Mouse (Mus musculus): ENCODE results near the gene Troap. TPM values are rescaled to one million over a fixed set of nuclear protein-coding genes. Genes with fewer than 3 reads are reported as not detected.

Troap gene
- 13.3 and 15.2 TPM in 2 replicates for polyA plus RNA-seq (2015; fragmentation: Nextera tagmentation; extraction: Ambion mirVana)

DNA sequence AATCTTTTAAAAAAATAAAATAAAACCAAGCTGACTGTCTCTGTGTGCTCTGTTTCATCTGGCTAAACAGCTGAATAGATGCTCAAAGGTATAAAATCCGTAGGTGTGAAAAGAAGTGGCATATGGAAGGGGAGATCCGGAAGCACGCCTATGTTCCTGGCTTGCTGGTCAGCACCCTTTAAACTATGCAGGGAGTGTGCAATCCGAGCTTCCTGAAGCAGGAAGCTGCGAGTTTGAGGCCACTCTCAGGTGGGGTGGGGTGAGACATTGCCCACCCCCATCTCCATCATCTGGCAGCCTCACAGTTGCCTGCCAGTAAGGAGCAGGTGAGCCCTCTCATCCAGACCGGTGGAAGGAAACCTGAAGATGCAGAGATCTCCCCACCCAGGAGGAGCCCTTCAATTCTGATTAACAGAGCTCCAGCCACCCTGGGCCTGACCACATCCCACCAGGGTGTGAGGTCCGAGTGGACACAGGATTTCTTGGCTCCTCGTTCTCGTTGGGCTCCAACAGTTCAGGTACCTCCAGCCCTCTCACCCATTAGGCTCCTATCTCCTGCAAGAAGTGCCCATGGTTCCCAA, at the start of gene Troap:
Troap (plus strand) TSS at position 557 of the 581 bp plus-strand sequence.
- peak within 1 kb of the TSS; percentile 98 for H3K4me2 ChIP-seq (ENCODE audit: low read depth, low read length)
- H3K9ac ChIP-seq (ENCODE audit: low read depth, low read length): peak within 1 kb of the TSS; percentile 89
- peaks cover 8% of the 10 kb centered on the region; the same call in 1 of the 2 replicates for H3K36me3 ChIP-seq (ENCODE audit: control insufficient read depth, insufficient read depth)
- H3K27me3 ChIP-seq (ENCODE audit: control insufficient read depth, insufficient read depth, low read depth, low read length): peaks cover 3% of the 10 kb centered on the region; the same call in 1 of the 2 replicates
- peak within 1 kb of the TSS; percentile 97 for H3K27ac ChIP-seq (ENCODE audit: low read length)
- ATAC-seq (ENCODE audit: low read depth): no peak; the same call in 1 of the 2 replicates
- no peaks in the 10 kb centered on the region for H3K9me3 ChIP-seq (replicated peaks; ENCODE audit: control insufficient read depth, low read length)
- peak within 1 kb of the TSS; percentile 87 for H3K4me3 ChIP-seq (ENCODE audit: low read depth, low read length)
- 17% methylated on average over 9 of the region's 9 CpGs for WGBS (ENCODE audit: insufficient replicate concordance)
- peaks cover 13% of the 10 kb centered on the region for H3K4me1 ChIP-seq (ENCODE audit: control insufficient read depth, low read depth, low read length)

DNA sequence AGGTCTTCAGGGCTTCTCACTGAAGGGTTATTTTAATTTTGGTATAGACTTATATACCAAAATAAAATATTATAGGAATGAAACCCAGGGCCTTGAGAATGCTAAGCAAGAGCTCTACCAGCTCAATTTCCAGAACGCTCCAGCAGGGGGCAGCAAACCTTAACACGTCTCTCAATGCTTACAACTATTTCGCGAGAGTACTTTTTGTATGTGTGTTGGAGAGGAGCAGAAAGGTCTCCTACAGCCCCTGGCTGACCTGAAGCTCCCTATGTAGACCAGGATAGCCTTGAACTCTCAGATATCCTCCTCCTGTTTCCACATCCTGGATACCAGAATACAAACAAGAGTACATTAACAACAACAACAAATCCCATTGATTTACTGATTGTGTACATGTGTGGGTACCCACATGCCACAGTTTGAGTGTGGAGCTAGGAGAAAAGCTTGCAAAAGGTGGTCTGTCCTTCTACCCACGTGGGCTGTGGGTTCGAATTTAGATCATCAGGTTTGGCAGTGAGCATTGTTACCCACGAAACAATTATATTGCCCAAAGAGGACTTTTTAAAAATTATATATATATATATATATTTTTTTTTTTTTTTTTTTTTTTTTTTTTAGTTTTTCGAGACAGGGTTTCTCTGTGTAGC, 49.6 kb upstream of the Troap start:
- no peak overlapping the region for H3K27ac ChIP-seq (ENCODE audit: low read length)
- H3K36me3 ChIP-seq (ENCODE audit: control insufficient read depth, insufficient read depth): no peaks in the 10 kb centered on the region
- H3K4me1 ChIP-seq (ENCODE audit: control insufficient read depth, low read depth, low read length): peaks cover 12% of the 10 kb centered on the region
- no peaks in the 10 kb centered on the region for H3K27me3 ChIP-seq (ENCODE audit: control insufficient read depth, insufficient read depth, low read depth, low read length)
- H3K4me2 ChIP-seq (ENCODE audit: low read depth, low read length): no peak overlapping the region
- 16% methylated on average over 7 of the region's 8 CpGs for WGBS (ENCODE audit: insufficient replicate concordance)
- H3K9me3 ChIP-seq (replicated peaks; ENCODE audit: control insufficient read depth, low read length): no peaks in the 10 kb centered on the region; the same call in 1 of the 2 replicates
- H3K4me3 ChIP-seq (ENCODE audit: low read depth, low read length): no peak overlapping the region
- no peak for ATAC-seq (ENCODE audit: low read depth)
- H3K9ac ChIP-seq (ENCODE audit: low read depth, low read length): no peak overlapping the region

DNA sequence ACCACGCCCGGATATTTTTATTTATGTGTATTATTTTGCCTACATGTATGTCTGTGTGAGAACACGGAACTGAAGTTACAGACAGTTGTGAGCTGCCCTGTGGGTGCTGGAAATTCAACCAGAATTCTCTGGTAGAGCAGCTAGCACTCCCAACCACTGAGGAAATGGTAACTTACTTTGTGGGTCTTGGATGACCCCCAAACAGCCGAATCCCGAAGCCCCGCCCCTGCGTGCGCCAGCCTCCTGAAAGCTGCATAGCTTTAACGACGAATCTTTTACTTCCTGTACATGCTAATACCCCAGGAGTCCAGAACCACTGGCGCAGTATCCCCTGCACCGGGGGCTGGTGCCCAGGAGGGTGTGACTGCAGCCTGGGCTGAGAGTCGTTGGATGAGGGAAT, 49.0 kb upstream of the Troap start:
- H3K4me3 ChIP-seq (ENCODE audit: low read depth, low read length): no peak overlapping the region
- WGBS (ENCODE audit: insufficient replicate concordance): 52% methylated on average over 13 of the region's 13 CpGs

DNA sequence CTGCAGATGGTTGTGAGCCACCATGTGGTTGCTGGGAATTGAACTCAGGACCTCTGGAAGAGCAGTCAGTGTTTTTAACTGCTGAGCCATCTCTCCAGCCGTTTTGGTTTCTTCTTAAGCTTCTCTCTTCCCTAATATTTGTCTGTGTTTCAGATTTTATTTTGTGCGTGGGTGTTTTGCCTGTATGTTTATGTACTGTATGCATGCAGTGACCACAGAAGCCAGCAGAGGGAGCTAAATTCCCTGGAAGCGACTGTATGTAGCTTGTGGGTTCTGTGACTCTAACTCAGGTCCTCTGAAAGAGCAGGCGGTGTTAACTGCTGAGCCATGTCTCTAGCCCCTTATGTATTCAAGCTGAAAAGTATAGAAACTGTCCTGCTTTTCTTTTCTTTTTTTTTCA, 48.1 kb upstream of the Troap start:
- Histone ChIP-seq H3K27me3 (ENCODE audit: control insufficient read depth, insufficient read depth, low read depth, low read length) (no peaks in the 10 kb centered on the region), H3K27ac (ENCODE audit: low read length) (no peak overlapping the region), H3K4me3 (ENCODE audit: low read depth, low read length) (no peak overlapping the region), H3K4me2 (ENCODE audit: low read depth, low read length) (no peak overlapping the region), H3K4me1 (ENCODE audit: control insufficient read depth, low read depth, low read length) (peaks cover 12% of the 10 kb centered on the region), H3K9me3 (replicated peaks; ENCODE audit: control insufficient read depth, low read length) (no peaks in the 10 kb centered on the region; the same call in 1 of the 2 replicates), H3K9ac (ENCODE audit: low read depth, low read length) (no peak overlapping the region), H3K36me3 (ENCODE audit: control insufficient read depth, insufficient read depth) (no peaks in the 10 kb centered on the region)
- 39% methylated on average over 4 of the region's 4 CpGs for WGBS (ENCODE audit: insufficient replicate concordance)
- no peak for ATAC-seq (ENCODE audit: low read depth)

More for the DNA sequence above, 49.0 kb upstream of the Troap start:
- no peaks in the 10 kb centered on the region for H3K27me3 ChIP-seq (ENCODE audit: control insufficient read depth, insufficient read depth, low read depth, low read length)
- no peak overlapping the region for H3K27ac ChIP-seq (ENCODE audit: low read length)
- H3K4me1 ChIP-seq (ENCODE audit: control insufficient read depth, low read depth, low read length): peaks cover 12% of the 10 kb centered on the region
- H3K36me3 ChIP-seq (ENCODE audit: control insufficient read depth, insufficient read depth): no peaks in the 10 kb centered on the region
- H3K9me3 ChIP-seq (replicated peaks; ENCODE audit: control insufficient read depth, low read length): no peaks in the 10 kb centered on the region; the same call in 1 of the 2 replicates
- no peak for ATAC-seq (ENCODE audit: low read depth)
- H3K4me2 ChIP-seq (ENCODE audit: low read depth, low read length): no peak overlapping the region
- H3K9ac ChIP-seq (ENCODE audit: low read depth, low read length): no peak overlapping the region

DNA sequence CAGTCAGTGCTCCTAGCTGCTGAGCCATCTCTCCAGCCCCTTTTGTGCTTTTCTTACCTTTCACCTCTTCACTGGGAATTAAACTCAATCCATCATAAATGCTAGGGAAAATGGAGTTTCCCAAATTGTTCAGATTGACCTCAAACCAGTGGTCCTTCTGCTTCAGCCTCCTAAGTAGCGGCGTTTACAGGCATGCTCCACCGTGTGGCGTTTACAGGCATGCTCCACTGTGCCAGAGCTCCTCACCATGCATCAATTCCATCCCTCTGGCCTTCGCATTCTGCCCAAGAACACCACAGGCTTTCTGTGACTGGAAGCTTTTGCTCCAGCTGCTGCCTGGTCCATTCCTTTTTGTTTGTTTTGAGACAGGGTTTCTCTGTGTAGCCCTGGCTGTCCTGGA, 47.3 kb upstream of the Troap start:
- Histone ChIP-seq H3K27me3 (ENCODE audit: control insufficient read depth, insufficient read depth, low read depth, low read length) (no peaks in the 10 kb centered on the region), H3K36me3 (ENCODE audit: control insufficient read depth, insufficient read depth) (no peaks in the 10 kb centered on the region; the same call in 1 of the 2 replicates), H3K27ac (ENCODE audit: low read length) (no peak overlapping the region), H3K4me1 (ENCODE audit: control insufficient read depth, low read depth, low read length) (peaks cover 15% of the 10 kb centered on the region), H3K9me3 (replicated peaks; ENCODE audit: control insufficient read depth, low read length) (no peaks in the 10 kb centered on the region), H3K9ac (ENCODE audit: low read depth, low read length) (no peak overlapping the region), H3K4me2 (ENCODE audit: low read depth, low read length) (no peak overlapping the region), H3K4me3 (ENCODE audit: low read depth, low read length) (no peak overlapping the region)
- ATAC-seq (ENCODE audit: low read depth): no peak
- 67% methylated on average over 5 of the region's 5 CpGs for WGBS (ENCODE audit: insufficient replicate concordance)

DNA sequence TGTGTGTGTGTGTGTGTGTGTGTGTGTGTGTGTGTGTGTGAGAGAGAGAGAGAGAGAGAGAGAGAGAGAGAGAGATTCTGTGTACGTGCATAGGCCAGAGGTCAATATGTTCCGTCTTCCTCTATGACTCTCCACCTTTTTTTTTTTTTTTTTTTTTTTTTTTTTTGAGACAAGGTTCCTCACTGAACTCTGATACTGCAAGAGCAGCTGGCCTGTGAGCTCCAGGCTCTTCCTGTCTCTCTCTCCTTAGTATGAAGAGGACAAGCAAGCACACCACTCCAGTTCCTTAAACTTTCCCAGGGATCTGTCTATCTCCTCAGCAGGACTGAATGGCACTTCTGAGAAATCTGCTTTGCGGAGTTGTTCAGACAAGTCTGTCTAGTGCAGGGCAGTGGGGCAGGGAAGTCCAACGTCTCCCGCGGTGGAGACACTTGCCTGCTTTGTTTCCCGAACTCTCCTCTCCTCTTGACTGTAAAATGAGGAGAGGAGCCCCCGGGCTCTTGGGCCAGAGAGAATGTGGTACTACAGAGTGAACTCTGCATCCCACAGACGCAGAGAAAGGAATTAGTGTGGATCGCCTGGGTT, 45.4 kb upstream of the Troap start:
- H3K9me3 ChIP-seq (replicated peaks; ENCODE audit: control insufficient read depth, low read length): no peaks in the 10 kb centered on the region
- no peak for ATAC-seq (ENCODE audit: low read depth)
- H3K4me3 ChIP-seq (ENCODE audit: low read depth, low read length): peak overlapping the region; percentile 76
- H3K27me3 ChIP-seq (ENCODE audit: control insufficient read depth, insufficient read depth, low read depth, low read length): no peaks in the 10 kb centered on the region
- H3K4me2 ChIP-seq (ENCODE audit: low read depth, low read length): peak overlapping the region; percentile 79
- WGBS (ENCODE audit: insufficient replicate concordance): under 1% methylated on average over 10 of the region's 10 CpGs
- peaks cover 10% of the 10 kb centered on the region for H3K36me3 ChIP-seq (ENCODE audit: control insufficient read depth, insufficient read depth)
- H3K27ac ChIP-seq (ENCODE audit: low read length): peak overlapping the region; percentile 96
- H3K9ac ChIP-seq (ENCODE audit: low read depth, low read length): peak overlapping the region; percentile 90
- H3K4me1 ChIP-seq (ENCODE audit: control insufficient read depth, low read depth, low read length): peaks cover 33% of the 10 kb centered on the region

DNA sequence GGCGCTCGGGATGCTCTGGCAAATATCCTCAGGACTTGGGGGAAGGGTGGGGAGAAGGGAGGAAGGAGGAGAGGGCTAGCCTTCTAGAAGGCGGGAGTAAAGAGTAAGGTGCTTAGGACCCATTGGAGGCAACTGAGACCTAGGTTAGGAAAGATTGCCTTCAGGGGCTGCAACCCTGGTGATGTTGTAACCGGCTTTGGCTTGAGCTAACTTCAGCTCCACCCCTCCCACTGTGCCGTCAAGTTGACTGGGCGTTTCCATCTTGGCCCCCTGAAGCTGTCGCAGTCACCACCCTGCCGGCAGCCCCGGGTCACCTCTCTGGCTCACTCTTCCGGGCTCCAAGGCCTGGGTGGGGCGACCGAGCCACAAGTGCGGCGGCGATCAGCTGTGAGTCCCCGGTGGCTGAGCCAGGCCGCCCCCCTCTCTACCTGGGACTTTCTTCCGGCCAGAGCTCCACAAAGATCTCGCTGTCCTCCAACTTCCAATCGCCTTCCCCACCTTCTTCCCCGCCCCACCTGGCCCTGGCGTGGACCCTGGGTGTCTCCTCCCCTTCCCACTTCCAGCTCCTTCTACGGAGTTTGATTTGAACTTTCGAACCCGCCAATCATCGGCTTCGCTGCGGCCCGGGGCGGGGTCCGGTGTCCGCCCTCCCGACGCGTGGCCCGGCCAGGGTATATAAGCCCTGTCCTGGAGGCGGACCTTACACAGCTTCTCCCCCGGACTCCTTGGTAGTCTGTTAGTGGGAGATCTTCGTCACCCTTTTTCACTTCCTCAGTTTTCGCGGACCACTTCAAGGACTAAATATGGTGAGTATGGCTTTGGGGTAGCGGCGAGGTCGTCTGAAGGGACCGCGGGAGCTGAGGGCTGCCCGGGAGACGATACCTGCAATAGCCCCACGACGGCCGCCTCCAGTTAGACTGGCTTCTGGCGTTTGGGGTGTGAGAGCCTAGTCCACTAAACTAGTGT, 44.5 kb upstream of the Troap start, which contains the start of gene Tuba1c:
Tuba1c (plus strand) TSS at position 273 of the 966 bp plus-strand sequence.
- Histone ChIP-seq H3K4me1 (ENCODE audit: control insufficient read depth, low read depth, low read length) (peaks cover 34% of the 10 kb centered on the region), H3K9ac (ENCODE audit: low read depth, low read length) (peak within 1 kb of the TSS; percentile 90), H3K36me3 (ENCODE audit: control insufficient read depth, insufficient read depth) (peaks cover 16% of the 10 kb centered on the region), H3K9me3 (replicated peaks; ENCODE audit: control insufficient read depth, low read length) (no peaks in the 10 kb centered on the region), H3K27ac (ENCODE audit: low read length) (peak within 1 kb of the TSS; percentile 96), H3K4me3 (ENCODE audit: low read depth, low read length) (peak within 1 kb of the TSS; percentile 76), H3K4me2 (ENCODE audit: low read depth, low read length) (peak within 1 kb of the TSS; percentile 79), H3K27me3 (ENCODE audit: control insufficient read depth, insufficient read depth, low read depth, low read length) (no peaks in the 10 kb centered on the region)
- under 1% methylated on average over 51 of the region's 52 CpGs for WGBS (ENCODE audit: insufficient replicate concordance)
- peak; percentile 90 for ATAC-seq (ENCODE audit: low read depth)

DNA sequence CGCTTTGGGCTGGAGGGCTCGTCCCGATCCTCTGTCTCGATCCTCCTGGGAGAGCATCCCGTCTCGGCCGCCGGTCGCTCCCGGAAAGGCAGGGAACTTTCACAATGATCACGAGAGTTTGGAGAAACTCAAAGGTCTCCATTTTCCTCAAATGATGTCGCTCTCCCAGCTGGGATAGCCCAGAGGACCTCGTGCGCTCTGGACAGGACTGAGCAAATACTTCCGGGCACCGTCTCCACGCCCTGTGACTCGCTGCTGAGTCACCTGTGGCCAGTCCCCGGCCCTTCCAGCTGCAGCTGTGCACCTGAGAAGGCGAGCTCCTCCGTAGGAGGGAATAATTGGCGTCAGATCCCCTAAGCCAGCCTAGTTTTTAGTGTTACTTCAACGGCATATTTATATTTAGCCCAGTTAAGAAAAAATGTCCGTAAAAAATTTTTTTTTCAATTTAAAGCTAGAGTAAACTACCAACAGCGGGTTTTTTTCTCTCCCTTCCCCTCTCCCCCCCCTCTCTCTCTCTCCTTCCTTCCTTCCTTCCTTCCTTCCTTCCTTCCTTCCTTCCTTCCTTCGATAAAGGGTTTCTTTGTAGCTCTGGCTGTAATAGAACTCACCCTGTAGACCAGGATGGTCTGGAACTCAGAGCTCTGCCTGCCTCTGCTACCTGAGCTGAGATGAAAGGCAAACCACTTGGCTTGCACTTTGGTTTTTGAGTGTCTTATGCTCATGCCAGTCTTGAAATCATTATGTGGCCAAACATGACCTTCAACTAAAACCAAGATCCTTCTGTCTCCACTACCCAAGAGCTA, 43.6 kb upstream of the Troap start:
- 2% methylated on average over 26 of the region's 26 CpGs for WGBS (ENCODE audit: insufficient replicate concordance)

More for the DNA sequence above, 43.6 kb upstream of the Troap start:
- Histone ChIP-seq H3K27ac (ENCODE audit: low read length) (peak overlapping the region; percentile 96), H3K4me1 (ENCODE audit: control insufficient read depth, low read depth, low read length) (peaks cover 38% of the 10 kb centered on the region), H3K4me2 (ENCODE audit: low read depth, low read length) (peak overlapping the region; percentile 79), H3K4me3 (ENCODE audit: low read depth, low read length) (peak overlapping the region; percentile 76), H3K27me3 (ENCODE audit: control insufficient read depth, insufficient read depth, low read depth, low read length) (no peaks in the 10 kb centered on the region), H3K9me3 (replicated peaks; ENCODE audit: control insufficient read depth, low read length) (no peaks in the 10 kb centered on the region), H3K9ac (ENCODE audit: low read depth, low read length) (peak overlapping the region; percentile 88), H3K36me3 (ENCODE audit: control insufficient read depth, insufficient read depth) (peaks cover 25% of the 10 kb centered on the region)
- ATAC-seq (ENCODE audit: low read depth): peak; percentile 74

Measured in liver, embryonic 16.5 days (tissue).